In the genomic region with DNA sequence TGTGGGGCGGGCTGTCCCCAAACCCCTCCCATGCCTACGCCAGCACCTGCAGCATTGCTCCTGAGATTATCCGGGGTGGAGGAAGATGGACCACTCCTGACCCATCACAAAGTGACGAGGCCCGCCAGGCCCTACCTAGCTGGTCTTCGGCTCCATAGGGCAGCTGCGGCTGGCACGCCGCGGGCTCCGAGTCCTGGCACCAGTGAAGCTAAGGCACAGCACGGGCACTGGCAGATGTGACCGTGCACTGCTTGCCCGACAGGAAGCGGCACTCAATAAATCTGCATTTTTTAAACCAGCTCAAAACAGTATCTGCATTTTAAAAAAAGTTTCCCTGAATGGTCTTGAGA, we compare ENCODE assay signal across 17 mouse cellular contexts. TPM values are rescaled to one million over a fixed set of nuclear protein-coding genes. Genes with fewer than 3 reads are reported as not detected.
DNase-seq lines count a peak whose midpoint lies in the region; ATAC-seq and TF ChIP-seq lines count a peak whose summit lies in the region.
"Had no signal": no experiment of that assay in that cellular context is flagged by ENCODE, and none has a peak within 500 bp of the region (broad histone marks: within the 10 kb centered on the region; RNA-seq: fewer than 3 reads in every experiment).

No protein-coding gene starts in this region.

- H3K27me3 ChIP-seq in hindbrain, embryonic 12.5 days = no peaks in the 10 kb centered on the region
- no peaks in the 10 kb centered on the region for H3K27me3 ChIP-seq in hindbrain, embryonic 11.5 days (ENCODE audit: control insufficient read depth, insufficient read depth, low read length)
- H3K27me3 ChIP-seq in hindbrain, embryonic 15.5 days = no peaks in the 10 kb centered on the region
- H3K27me3 ChIP-seq in intestine, postnatal 0 days (replicated peaks; ENCODE audit: control insufficient read depth, insufficient read depth, low read length) = no peaks in the 10 kb centered on the region
- H3K27me3 ChIP-seq: heart, embryonic 13.5 days; limb, embryonic 13.5 days; lung, embryonic 15.5 days had no signal

- H3K9ac ChIP-seq in hindbrain, embryonic 12.5 days = no peak overlapping the region
- no peak overlapping the region for H3K9ac ChIP-seq in hindbrain, embryonic 11.5 days (ENCODE audit: low read depth, low read length)
- no peak overlapping the region for H3K9ac ChIP-seq in hindbrain, embryonic 15.5 days
- H3K9ac ChIP-seq in intestine, postnatal 0 days (ENCODE audit: low read depth, low read length) = no peak overlapping the region
- H3K9ac ChIP-seq: heart, embryonic 13.5 days; limb, embryonic 13.5 days; lung, embryonic 15.5 days had no signal

- no peaks in the 10 kb centered on the region for H3K9me3 ChIP-seq in hindbrain, embryonic 12.5 days (replicated peaks)
- H3K9me3 ChIP-seq in hindbrain, embryonic 11.5 days (ENCODE audit: control insufficient read depth, low read length) = no peaks in the 10 kb centered on the region
- no peaks in the 10 kb centered on the region for H3K9me3 ChIP-seq in hindbrain, embryonic 15.5 days
- H3K9me3 ChIP-seq in intestine, postnatal 0 days (ENCODE audit: control insufficient read depth) = no peaks in the 10 kb centered on the region
- H3K9me3 ChIP-seq: heart, embryonic 13.5 days; limb, embryonic 13.5 days; lung, embryonic 15.5 days had no signal

- 93% methylated on average over 15 of the region's 15 CpGs for WGBS in hindbrain, embryonic 12.5 days
- WGBS in hindbrain, embryonic 11.5 days = 93% methylated on average over 15 of the region's 15 CpGs
- 77% methylated on average over 15 of the region's 15 CpGs for WGBS in hindbrain, embryonic 15.5 days
- 71% methylated on average over 15 of the region's 15 CpGs for WGBS in intestine, postnatal 0 days

- H3K4me1 ChIP-seq in hindbrain, embryonic 12.5 days = peaks cover 28% of the 10 kb centered on the region
- H3K4me1 ChIP-seq in hindbrain, embryonic 11.5 days (replicated peaks; ENCODE audit: control insufficient read depth, insufficient read depth, low read length) = 0 out of 2 replicates have a peak, but pooled peaks cover 2% of the 10 kb centered on the region
- H3K4me1 ChIP-seq in hindbrain, embryonic 15.5 days (replicated peaks) = peaks cover 34% of the 10 kb centered on the region
- H3K4me1 ChIP-seq in intestine, postnatal 0 days (replicated peaks; ENCODE audit: control insufficient read depth, insufficient read depth, low read length) = 0 out of 2 replicates have a peak, but pooled peaks cover 2% of the 10 kb centered on the region

- peaks cover 66% of the 10 kb centered on the region for H3K36me3 ChIP-seq in hindbrain, embryonic 12.5 days
- H3K36me3 ChIP-seq in hindbrain, embryonic 11.5 days (ENCODE audit: control insufficient read depth, insufficient read depth, low read length) = peaks cover 10% of the 10 kb centered on the region; the same call in 1 of the 2 replicates
- H3K36me3 ChIP-seq in hindbrain, embryonic 15.5 days = peaks cover 46% of the 10 kb centered on the region
- H3K36me3 ChIP-seq in intestine, postnatal 0 days (ENCODE audit: control insufficient read depth, insufficient read depth) = peaks cover 58% of the 10 kb centered on the region

- no peak for DNase-seq in hindbrain, embryonic 11.5 days (ENCODE audit: low spot score)
- peak; percentile 68 for DNase-seq in left cerebral cortex, postnatal 4 days
- no peak for DNase-seq in left cerebral cortex, postnatal 25 days (ENCODE audit: low spot score in 2 of 2)
- no peak for DNase-seq in right cerebral cortex, adult 2 months (ENCODE audit: low spot score in 2 of 2)
- no peak for DNase-seq in urinary bladder, postnatal 14 days (ENCODE audit: low spot score)
- DNase-seq: cerebellum, adult 9-10 months; gastrocnemius, adult 2 months; heart, postnatal 4 days; right cerebral cortex, adult 18-20 months had no signal

- no peak for TF ChIP-seq CTCF in intestine, postnatal 0 days (IDR thresholded peaks at IDR 0.05; ENCODE audit: low read depth)

- no peak overlapping the region for H3K4me3 ChIP-seq in hindbrain, embryonic 12.5 days
- no peak overlapping the region for H3K4me3 ChIP-seq in hindbrain, embryonic 11.5 days (ENCODE audit: low read depth, low read length)
- no peak overlapping the region for H3K4me3 ChIP-seq in hindbrain, embryonic 15.5 days
- H3K4me3 ChIP-seq in intestine, postnatal 0 days (ENCODE audit: low read depth, low read length) = no peak overlapping the region
- H3K4me3 ChIP-seq: gastrocnemius, adult 2 months; heart, embryonic 13.5 days; limb, embryonic 13.5 days; lung, embryonic 15.5 days had no signal

- H3K27ac ChIP-seq in hindbrain, embryonic 12.5 days = peak overlapping the region; percentile 30; the same call in 1 of the 2 replicates
- no peak overlapping the region for H3K27ac ChIP-seq in hindbrain, embryonic 11.5 days (ENCODE audit: low read depth, low read length)
- H3K27ac ChIP-seq in hindbrain, embryonic 15.5 days (replicated peaks) = peak overlapping the region; percentile 47; the same call in 1 of the 2 replicates
- peak overlapping the region; percentile 77; the same call in 1 of the 2 replicates for H3K27ac ChIP-seq in intestine, postnatal 0 days (ENCODE audit: low read depth, low read length)
- H3K27ac ChIP-seq: gastrocnemius, adult 2 months; heart, embryonic 13.5 days; limb, embryonic 13.5 days; lung, embryonic 15.5 days; macrophage had no signal

- intact Hi-C loops in left cerebral cortex, postnatal 4 days (cut with DNase I) = no loop called here
- intact Hi-C loops in left cerebral cortex, postnatal 25 days (cut with DNase I) = no loop called here

- H3K4me2 ChIP-seq in hindbrain, embryonic 12.5 days (replicated peaks) = no peak overlapping the region
- H3K4me2 ChIP-seq in hindbrain, embryonic 11.5 days (replicated peaks; ENCODE audit: low read depth, low read length) = no peak overlapping the region
- no peak overlapping the region for H3K4me2 ChIP-seq in hindbrain, embryonic 15.5 days
- H3K4me2 ChIP-seq in intestine, postnatal 0 days (replicated peaks; ENCODE audit: low read depth) = no peak overlapping the region
- H3K4me2 ChIP-seq: heart, embryonic 13.5 days; limb, embryonic 13.5 days; lung, embryonic 15.5 days; midbrain, embryonic 11.5 days had no signal

- no peak for ATAC-seq in hindbrain, embryonic 12.5 days (ENCODE audit: low FRiP score)
- ATAC-seq in hindbrain, embryonic 11.5 days (ENCODE audit: low FRiP score) = no peak
- peak; percentile 17; the same call in 1 of the 2 replicates for ATAC-seq in hindbrain, embryonic 15.5 days (ENCODE audit: low FRiP score, low read depth)
- ATAC-seq in intestine, postnatal 0 days = no peak

RNA-seq across cellular contexts. Expression of a gene that starts 26.9 kb away (rescaled TPM):
- 70.8 and 78.6 TPM in 2 replicates for polyA plus RNA-seq in hindbrain, embryonic 12.5 days (2016; fragmentation: Nextera tagmentation; extraction: Ambion mirVana)
- 38.3 and 48.8 TPM in 2 replicates for polyA plus RNA-seq in hindbrain, embryonic 11.5 days (2014; fragmentation: Nextera tagmentation; extraction: Ambion mirVana)
- 10 to 100 TPM; 46.2 to 49.9 TPM for total RNA-seq in left cerebral cortex, postnatal 4 days (2021)
- total RNA-seq in left cerebral cortex, postnatal 25 days (2021) = 10 to 100 TPM; 46.7 to 50.6 TPM
- polyA plus RNA-seq in hindbrain, embryonic 15.5 days (2015; fragmentation: Nextera tagmentation; extraction: Ambion mirVana) = 75.5 and 82.4 TPM in 2 replicates
- polyA plus RNA-seq in intestine, postnatal 0 days (2015; fragmentation: Nextera tagmentation; extraction: Ambion mirVana) = 16.7 and 17.8 TPM in 2 replicates

RNA-seq across cellular contexts. Expression of a gene that starts 31.7 kb away (rescaled TPM):
- 14.4 and 20.4 TPM in 2 replicates for polyA plus RNA-seq in hindbrain, embryonic 12.5 days (2016; fragmentation: Nextera tagmentation; extraction: Ambion mirVana)
- 6.0 and 9.7 TPM in 2 replicates for polyA plus RNA-seq in hindbrain, embryonic 11.5 days (2014; fragmentation: Nextera tagmentation; extraction: Ambion mirVana)
- 10 to 100 TPM; 83.2 to 84.8 TPM for total RNA-seq in left cerebral cortex, postnatal 4 days (2021)
- total RNA-seq in left cerebral cortex, postnatal 25 days (2021) = 10 to 100 TPM; 60.5 to 67.1 TPM
- polyA plus RNA-seq in hindbrain, embryonic 15.5 days (2015; fragmentation: Nextera tagmentation; extraction: Ambion mirVana) = 33.9 and 34.2 TPM in 2 replicates
- polyA plus RNA-seq in intestine, postnatal 0 days (2015; fragmentation: Nextera tagmentation; extraction: Ambion mirVana) = 18.3 and 22.6 TPM in 2 replicates
